ENCODE assay signal across 8 mouse cellular contexts in the genomic region with DNA sequence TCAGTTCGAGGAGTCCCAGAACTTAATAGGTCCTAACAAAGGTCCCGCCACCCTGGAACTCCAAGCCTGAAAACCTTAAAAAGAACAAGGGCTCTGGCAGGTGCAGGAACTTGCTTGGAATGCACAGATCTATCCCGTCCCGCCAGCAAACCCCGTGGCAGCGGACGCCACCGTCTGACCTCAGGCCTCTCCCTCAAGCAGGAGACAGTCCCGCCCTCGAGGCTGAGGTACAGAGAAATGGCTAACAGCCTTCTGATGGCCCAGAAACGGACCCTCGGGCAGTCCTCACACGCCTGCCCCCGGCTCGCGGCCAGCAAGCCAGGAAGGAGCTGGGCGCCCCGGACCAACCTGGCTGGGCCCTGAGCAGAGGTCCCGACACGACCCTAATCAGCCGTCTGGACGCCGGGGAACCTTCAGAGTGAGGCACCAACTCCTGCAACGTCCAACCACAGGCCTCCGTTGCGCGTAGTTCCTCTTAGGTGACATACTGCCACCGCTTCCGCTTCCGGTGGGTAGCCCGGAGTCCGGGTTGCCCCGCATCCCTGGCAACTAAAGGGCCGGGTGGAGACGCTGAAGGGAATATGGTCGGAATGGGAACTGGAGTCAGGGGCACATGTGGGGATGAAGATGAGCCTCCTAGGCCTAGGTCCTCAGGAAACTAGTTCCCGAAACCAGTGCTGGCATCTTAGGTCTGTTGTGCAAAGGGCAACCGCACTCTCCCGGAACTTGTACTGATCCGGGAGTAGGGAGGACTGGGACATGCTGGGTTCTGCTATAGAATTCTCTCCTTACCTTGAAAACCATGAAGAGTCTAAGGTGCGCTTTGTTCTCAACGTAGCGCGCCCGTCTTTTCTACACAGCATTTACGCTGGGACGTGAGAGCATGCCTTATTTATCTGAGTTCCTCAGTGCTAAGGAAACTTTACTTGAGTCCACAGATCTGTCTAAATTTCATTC. TPM values are rescaled to one million over a fixed set of nuclear protein-coding genes. Genes with fewer than 3 reads are reported as not detected.
A peak's percentile ranks its signal among the peaks of the same experiment; 100 is the strongest.
DNase-seq lines count a peak whose midpoint lies in the region; ATAC-seq and TF ChIP-seq lines count a peak whose summit lies in the region.

A gene (minus strand): TSS at position 473 of the 957 bp plus-strand sequence.

- no peaks in the 10 kb centered on the region for H3K9me3 ChIP-seq in embryonic facial prominence, embryonic 15.5 days (replicated peaks)
- no peaks in the 10 kb centered on the region for H3K9me3 ChIP-seq in limb, embryonic 14.5 days (ENCODE audit: control insufficient read depth, low read length)
- no peaks in the 10 kb centered on the region for H3K9me3 ChIP-seq in midbrain, postnatal 0 days (ENCODE audit: low read length)

- peak; percentile 95 for ATAC-seq in embryonic facial prominence, embryonic 15.5 days (ENCODE audit: insufficient number of reproducible peaks, low FRiP score, low TSS enrichment, low read depth)
- peak; percentile 99 for ATAC-seq in limb, embryonic 14.5 days (ENCODE audit: low FRiP score, low read depth)
- ATAC-seq in midbrain, postnatal 0 days (ENCODE audit: low FRiP score): peak; percentile 99

- no peaks in the 10 kb centered on the region for H3K4me1 ChIP-seq in bone marrow, adult 2 months (ENCODE audit: control insufficient read depth, insufficient read depth, low read length)
- peaks cover 23% of the 10 kb centered on the region; the same call in 1 of the 2 replicates for H3K4me1 ChIP-seq in embryonic facial prominence, embryonic 15.5 days
- H3K4me1 ChIP-seq in limb, embryonic 14.5 days (ENCODE audit: control insufficient read depth, insufficient read depth, low read length): peaks cover 8% of the 10 kb centered on the region
- peaks cover 4% of the 10 kb centered on the region; the same call in 1 of the 2 replicates for H3K4me1 ChIP-seq in midbrain, postnatal 0 days (ENCODE audit: insufficient read depth, low read length)

- peak within 1 kb of the TSS; percentile 61 for H3K9ac ChIP-seq in embryonic facial prominence, embryonic 15.5 days
- H3K9ac ChIP-seq in limb, embryonic 14.5 days (ENCODE audit: low read depth, low read length, severe bottlenecking): peak within 1 kb of the TSS; percentile 82
- H3K9ac ChIP-seq in midbrain, postnatal 0 days (replicated peaks; ENCODE audit: low read length, poor library complexity, severe bottlenecking): peak within 1 kb of the TSS; percentile 78

- no peak for TF ChIP-seq CTCF in bone marrow, adult 2 months (IDR thresholded peaks at IDR 0.05; ENCODE audit: control insufficient read depth, insufficient read depth, low read length)
- no peak for TF ChIP-seq CTCF in midbrain, postnatal 0 days (IDR thresholded peaks at IDR 0.05)

- H3K4me2 ChIP-seq in embryonic facial prominence, embryonic 15.5 days (replicated peaks): peak within 1 kb of the TSS; percentile 80
- peak within 1 kb of the TSS; percentile 68 for H3K4me2 ChIP-seq in limb, embryonic 14.5 days (replicated peaks; ENCODE audit: low read depth, low read length, severe bottlenecking)
- H3K4me2 ChIP-seq in midbrain, postnatal 0 days (ENCODE audit: low read depth, low read length, poor library complexity, severe bottlenecking): peak within 1 kb of the TSS; percentile 69

- 3% methylated on average over 47 of the region's 47 CpGs for WGBS in bone marrow, adult 2 months
- 4% methylated on average over 47 of the region's 47 CpGs for WGBS in embryonic facial prominence, embryonic 15.5 days
- 6% methylated on average over 45 of the region's 47 CpGs for WGBS in limb, embryonic 14.5 days
- 6% methylated on average over 43 of the region's 47 CpGs for WGBS in midbrain, postnatal 0 days

- H3K27ac ChIP-seq in bone marrow, adult 2 months (ENCODE audit: control insufficient read depth, insufficient read depth, low read depth, low read length, poor library complexity): no peak within 1 kb of the TSS
- 0 out of 2 replicates have a peak within 1 kb of the TSS, but pooled peaks have one; percentile 9 for H3K27ac ChIP-seq in embryonic facial prominence, embryonic 15.5 days (replicated peaks)
- H3K27ac ChIP-seq in limb, embryonic 14.5 days (replicated peaks; ENCODE audit: low read depth, low read length): no peak within 1 kb of the TSS
- H3K27ac ChIP-seq in midbrain, postnatal 0 days (ENCODE audit: low read depth, low read length): peak within 1 kb of the TSS; percentile 62

- TF ChIP-seq POLR2A in bone marrow, adult 2 months (IDR thresholded peaks at IDR 0.05; ENCODE audit: borderline replicate concordance, control insufficient read depth, low read depth, low read length): peak; percentile 69; the same call in 1 of the 2 replicates
- TF ChIP-seq POLR2A in limb, embryonic 14.5 days (IDR thresholded peaks at IDR 0.05; ENCODE audit: borderline replicate concordance, extremely low read depth, insufficient read depth, insufficient read length): peak; percentile 59; the same call in 1 of the 2 replicates

- H3K4me3 ChIP-seq in bone marrow, adult 2 months (replicated peaks; ENCODE audit: control insufficient read depth, low read depth, low read length): peak within 1 kb of the TSS; percentile 82
- peak within 1 kb of the TSS; percentile 74 for H3K4me3 ChIP-seq in embryonic facial prominence, embryonic 15.5 days (replicated peaks)
- H3K4me3 ChIP-seq in limb, embryonic 14.5 days (replicated peaks; ENCODE audit: low read length): peak within 1 kb of the TSS; percentile 82
- peak within 1 kb of the TSS; percentile 76 for H3K4me3 ChIP-seq in midbrain, postnatal 0 days (ENCODE audit: low read depth, low read length)

- no peaks in the 10 kb centered on the region for H3K27me3 ChIP-seq in embryonic facial prominence, embryonic 15.5 days
- no peaks in the 10 kb centered on the region for H3K27me3 ChIP-seq in limb, embryonic 14.5 days (ENCODE audit: control insufficient read depth, insufficient read depth, low read length)
- no peaks in the 10 kb centered on the region for H3K27me3 ChIP-seq in midbrain, postnatal 0 days (ENCODE audit: insufficient read depth, low read length)

- H3K36me3 ChIP-seq in embryonic facial prominence, embryonic 15.5 days: peaks cover 31% of the 10 kb centered on the region
- H3K36me3 ChIP-seq in limb, embryonic 14.5 days (ENCODE audit: control insufficient read depth, insufficient read depth, low read length): peaks cover 26% of the 10 kb centered on the region
- peaks cover 22% of the 10 kb centered on the region for H3K36me3 ChIP-seq in midbrain, postnatal 0 days (ENCODE audit: insufficient read depth, low read length)

- DNase-seq in 3134 (ENCODE audit: extremely low read depth, insufficient read length, low spot score): peak; percentile 92
- DNase-seq in heart, adult 8-10 months (ENCODE audit: low spot score): peak; percentile 90
- DNase-seq in kidney, adult 9 months: peak; percentile 93
- DNase-seq in limb, embryonic 14.5 days (ENCODE audit: low spot score): peak; percentile 95
- peak; percentile 98 for DNase-seq in midbrain, postnatal 0 days (ENCODE audit: low spot score)
- peak; percentile 72 to 84 for DNase-seq in spleen, postnatal 14 days (ENCODE audit: low spot score in 2 of 2)

RNA-seq across cellular contexts. Expression of the gene that starts here (rescaled TPM):
- 18.0 and 22.5 TPM in 2 replicates for polyA plus RNA-seq in bone marrow, adult 2 months (2011; ENCODE audit: insufficient read depth, insufficient read length, low replicate concordance, missing spikeins)
- 65.1 and 69.1 TPM in 2 replicates for polyA plus RNA-seq in embryonic facial prominence, embryonic 15.5 days (2015; fragmentation: Nextera tagmentation; extraction: Ambion mirVana)
- 10 to 100 TPM; 50.2 to 61.7 (median 59.9) TPM for total RNA-seq in heart, adult 8-10 months (2022)
- 76.3 and 79.0 TPM in 2 replicates for polyA plus RNA-seq in limb, embryonic 14.5 days (2012; rRNA removed)
- polyA plus RNA-seq in limb, embryonic 14.5 days (2014; fragmentation: Nextera tagmentation; extraction: Ambion mirVana): 76.2 and 79.8 TPM in 2 replicates
- total RNA-seq in midbrain, postnatal 0 days (2014; rRNA removed): 28.6 and 57.3 TPM in 2 replicates
- polyA plus RNA-seq in midbrain, postnatal 0 days (2015; fragmentation: Nextera tagmentation; extraction: Ambion mirVana): 45.3 and 52.2 TPM in 2 replicates

Comparison
In these comparisons a context has a peak if more than half of its experiments do, and no peak if none do; other contexts are left out.
1. H3K27ac ChIP-seq: peak in embryonic facial prominence, embryonic 15.5 days (single experiment) and midbrain, postnatal 0 days (single experiment); none in bone marrow, adult 2 months (single experiment) and limb, embryonic 14.5 days (single experiment).
2. Peak in every context shown above with its lines, with median percentiles within 50 percentile points of each other: DNase-seq, H3K4me3 ChIP-seq, ATAC-seq, H3K4me2 ChIP-seq and H3K9ac ChIP-seq.